Mouse (Mus musculus) common myeloid progenitor, adult 5-6 weeks (primary cell): Measurements from ENCODE around the gene Slc2a9. TPM values are rescaled to one million over a fixed set of nuclear protein-coding genes. Genes with fewer than 3 reads are reported as not detected.
A peak's percentile ranks its signal among the peaks of the same experiment; 100 is the strongest.

Experiments
- ATAC-seq: replicated peaks from 2 replicates; pipeline ENCODE4 v1.8.0; 2016; ENCODE audit warnings: low read depth, mild to moderate bottlenecking, moderate TSS enrichment, inconsistent platforms; ENCODE audit not compliant: poor library complexity, severe bottlenecking
- total RNA-seq: library from RNA; stranded (forward); fragments of 200-1000, 187-1606 nt; gene quantifications from 2 replicates; pipeline ENCODE4 v1.2.3, GENCODE M21; 2017

The Slc2a9 gene
- total RNA-seq, 1 experiment from 2014 or later, result 4.9 TPM

- ATAC-seq, result no peak
Observed at GRCm38 (mm10) chr5:38504747-38505434, 1.9 kb upstream of the Slc2a9 start.

- ATAC-seq, result no peak
Observed at GRCm38 (mm10) chr5:38504116-38504515, 1.2 kb upstream of the Slc2a9 start.

GRCm38 (mm10) chr5:38500043-38500442, 2.9 kb downstream of the Slc2a9 start:
- ATAC-seq, result no peak

- ATAC-seq, result no peak
Observed at GRCm38 (mm10) chr5:38499316-38499811, 3.6 kb downstream of the Slc2a9 start.

- ATAC-seq, result no peak
Observed at GRCm38 (mm10) chr5:38498479-38498878, 4.5 kb downstream of the Slc2a9 start.

GRCm38 (mm10) chr5:38496491-38497057, 6.4 kb downstream of the Slc2a9 start:
- no peak for ATAC-seq

- peak; percentile 66 for ATAC-seq
Observed at GRCm38 (mm10) chr5:38493890-38494289, 9.1 kb downstream of the Slc2a9 start.

- no peak for ATAC-seq
Observed at GRCm38 (mm10) chr5:38491763-38492162, 11.2 kb downstream of the Slc2a9 start.

- no peak for ATAC-seq
Observed at GRCm38 (mm10) chr5:38489739-38490138, 13.2 kb downstream of the Slc2a9 start.

GRCm38 (mm10) chr5:38488673-38489615, 14.0 kb downstream of the Slc2a9 start:
- ATAC-seq, result no peak

GRCm38 (mm10) chr5:38488026-38488425, 14.9 kb downstream of the Slc2a9 start:
- no peak for ATAC-seq

- no peak for ATAC-seq
Observed at GRCm38 (mm10) chr5:38487247-38487646, 15.7 kb downstream of the Slc2a9 start.

GRCm38 (mm10) chr5:38485946-38486345, 17.0 kb downstream of the Slc2a9 start:
- ATAC-seq, result no peak; the same call in 1 of the 2 replicates

GRCm38 (mm10) chr5:38483518-38484110, 19.3 kb downstream of the Slc2a9 start:
- no peak for ATAC-seq

- no peak for ATAC-seq
Observed at GRCm38 (mm10) chr5:38480822-38481707, 21.9 kb downstream of the Slc2a9 start.

- peak; percentile 82 for ATAC-seq
Observed at GRCm38 (mm10) chr5:38479908-38480725, 22.8 kb downstream of the Slc2a9 start.

- ATAC-seq, result peak; percentile 5; the same call in 1 of the 2 replicates
Observed at GRCm38 (mm10) chr5:38479545-38479907, 23.4 kb downstream of the Slc2a9 start.

- ATAC-seq, result peak; percentile 83
Observed at GRCm38 (mm10) chr5:38479027-38479426, 23.9 kb downstream of the Slc2a9 start.
